Mouse (Mus musculus): ENCODE results near the gene Arid3b. TPM values are rescaled to one million over a fixed set of nuclear protein-coding genes. Genes with fewer than 3 reads are reported as not detected.

Gene Arid3b
- total RNA-seq, 1 experiment = 23.4 TPM

GRCm38 (mm10) chr9:57744462-57745091 lies 92.0 kb downstream of the Arid3b start:
- peaks cover 43% of the 10 kb centered on the region for H3K36me3 ChIP-seq (ENCODE audit: control insufficient read depth, insufficient read depth, low read length, poor library complexity, severe bottlenecking)
- no peak for TF ChIP-seq MAFK (IDR thresholded peaks at IDR 0.05; ENCODE audit: insufficient read depth, low read depth, low read length)
- TF ChIP-seq CHD2 (IDR thresholded peaks at IDR 0.05; ENCODE audit: low read depth, low read length) = no peak
- TF ChIP-seq ZNF384 (IDR thresholded peaks at IDR 0.05; ENCODE audit: low read depth, low read length) = no peak
- peak; percentile 48; the same call in 1 of the 2 replicates for TF ChIP-seq ZC3H11A (IDR thresholded peaks at IDR 0.05; ENCODE audit: borderline replicate concordance, low read depth, low read length)
- no peak for TF ChIP-seq HCFC1 (IDR thresholded peaks at IDR 0.05; ENCODE audit: borderline replicate concordance, insufficient read depth, low read length)
- in situ Hi-C loops (cut with MboI; ENCODE audit: low sequenced_read_pairs in 2 of 2, unreplicated experiment in 2 of 2) = no loop called here
- no peak overlapping the region for H3K9ac ChIP-seq (ENCODE audit: insufficient read depth, low read depth, low read length, poor library complexity, severe bottlenecking)
- H3K27ac ChIP-seq (ENCODE audit: insufficient read depth, low read depth, low read length, poor library complexity, severe bottlenecking) = no peak overlapping the region
- H3K9me3 ChIP-seq (ENCODE audit: control insufficient read depth, insufficient read depth, low read depth, low read length) = no peaks in the 10 kb centered on the region
- no peaks in the 10 kb centered on the region for H3K4me1 ChIP-seq (ENCODE audit: control insufficient read depth in 2 of 2, insufficient read depth in 2 of 2, low read length in 2 of 2, poor library complexity in 1 of 2)
- no peak overlapping the region for H3K4me3 ChIP-seq (ENCODE audit: insufficient read depth in 1 of 2, low read depth in 1 of 2, low read length in 2 of 2, poor library complexity in 1 of 2, severe bottlenecking in 1 of 2)
- peak; percentile 38 for DNase-seq (ENCODE audit: low read depth, low spot score)

Other genes with a start within 250 kb of the Arid3b start
- gene Ulk3, start 247.3 kb downstream of the Arid3b start, total RNA-seq (2012; rRNA removed) = 7.3 and 16.5 TPM in 2 replicates
- not detected in 2 replicates for gene Cplx3, start 230.5 kb downstream of the Arid3b start, total RNA-seq (2012; rRNA removed)
- 0.22 TPM in 1 of 2 replicates, not detected in the other for gene Lman1l, start 216.0 kb downstream of the Arid3b start, total RNA-seq (2012; rRNA removed)
- gene Csk, start 183.2 kb downstream of the Arid3b start, total RNA-seq (2012; rRNA removed) = 27.1 and 32.2 TPM in 2 replicates
- 0.67 and 0.69 TPM in 2 replicates for gene Cyp1a2, start 153.1 kb downstream of the Arid3b start, total RNA-seq (2012; rRNA removed)
- gene Cyp1a1, start 148.9 kb downstream of the Arid3b start, total RNA-seq (2012; rRNA removed) = 0.74 and 1.0 TPM in 2 replicates
- 10.2 TPM in 2 replicates for gene Edc3, start 128.3 kb downstream of the Arid3b start, total RNA-seq (2012; rRNA removed)
- gene Clk3, start 70.9 kb downstream of the Arid3b start, total RNA-seq (2012; rRNA removed) = 38.3 and 41.5 TPM in 2 replicates
- gene Ubl7, start 74.2 kb upstream of the Arid3b start, total RNA-seq (2012; rRNA removed) = 16.4 and 21.2 TPM in 2 replicates
- gene Sema7a, start 103.3 kb upstream of the Arid3b start, total RNA-seq (2012; rRNA removed) = 7.5 and 9.2 TPM in 2 replicates
- 1.7 and 3.0 TPM in 2 replicates for gene Cyp11a1, start 169.6 kb upstream of the Arid3b start, total RNA-seq (2012; rRNA removed)
- gene Stra6, start 227.0 kb upstream of the Arid3b start, total RNA-seq (2012; rRNA removed) = 3.1 and 4.5 TPM in 2 replicates